Mouse (Mus musculus) intestine, postnatal 0 days (tissue): ENCODE data around the gene Nrm. TPM values are rescaled to one million over a fixed set of nuclear protein-coding genes. Genes with fewer than 3 reads are reported as not detected.

Experiments used
- ATAC-seq: fragments of 200-750 bp; cut with Nextera tagmentation; 2 replicates; pipeline ENCODE4 v1.8.0; 2017; ENCODE audit warnings: mild to moderate bottlenecking, moderate TSS enrichment, moderate library complexity
- H3K27ac ChIP-seq: fragments of 300-500 bp; sonication (generic); 2 replicates; pipeline ENCODE4 v1.5.1; 2014; ENCODE audit warnings: mild to moderate bottlenecking, low read depth, low read length, moderate library complexity
- H3K27me3 ChIP-seq: fragments of 300-500 bp; sonication (generic); replicated peaks from 2 replicates; pipeline ENCODE4 v1.6.1; 2014; ENCODE audit warnings: low read length, mixed read lengths; ENCODE audit not compliant: control insufficient read depth, insufficient read depth
- H3K36me3 ChIP-seq: fragments of 300-500 bp; sonication (generic); 2 replicates; pipeline ENCODE4 v1.6.1; 2014; ENCODE audit warnings: mild to moderate bottlenecking, moderate library complexity; ENCODE audit not compliant: control insufficient read depth, insufficient read depth
- H3K4me1 ChIP-seq: fragments of 300-500 bp; sonication (generic); replicated peaks from 2 replicates; pipeline ENCODE4 v1.6.1; 2014; ENCODE audit warnings: antibody characterized with exemption, low read length, mixed read lengths; ENCODE audit not compliant: control insufficient read depth, insufficient read depth
- H3K4me2 ChIP-seq: fragments of 300-500 bp; sonication (generic); replicated peaks from 2 replicates; pipeline ENCODE4 v1.6.1; 2014; ENCODE audit warnings: low read depth, mild to moderate bottlenecking, moderate library complexity
- H3K4me3 ChIP-seq: fragments of 300-500 bp; sonication (generic); 2 replicates; pipeline ENCODE4 v1.5.1; 2014; ENCODE audit warnings: low read depth, low read length
- H3K9ac ChIP-seq: fragments of 300-500 bp; sonication (generic); 2 replicates; pipeline ENCODE4 v1.6.1; 2014; ENCODE audit warnings: mild to moderate bottlenecking, low read depth, low read length
- H3K9me3 ChIP-seq: fragments of 300-500 bp; sonication (generic); 2 replicates; pipeline ENCODE4 v1.6.1; 2016; ENCODE audit warnings: mixed run types; ENCODE audit not compliant: control insufficient read depth
- CTCF ChIP-seq: sonication (generic); IDR thresholded peaks from 2 replicates; pipeline ENCODE4 v1.5.1; 2016; ENCODE audit warnings: low read depth, mild to moderate bottlenecking, control low read depth, antibody characterized with exemption, moderate library complexity
- whole genome bisulfite sequencing: fragments of 180-500 bp; shearing (Covaris S2); extraction: QIAGEN DNeasy Blood & Tissue Kit; methylation state at CpG from one replicate; pipeline ENCODE4 v1.1.7; 2014; 5-methylcytosine and 5-hydroxymethylcytosine counted together
- polyA plus RNA-seq: library from polyadenylated mRNA; unstranded; fragments of >200 nt; fragmentation: Nextera tagmentation; extraction: Ambion mirVana; gene quantifications from 2 replicates; pipeline ENCODE4 v1.2.1, GENCODE M21; 2015

Nrm gene
- polyA plus RNA-seq, 1 experiment from 2014 or later: 19.8 TPM

- Histone ChIP-seq H3K36me3 (no peaks in the 10 kb centered on the region), H3K4me2 (peak overlapping the region; percentile 18; the same call in 1 of the 2 replicates), H3K27ac (no peak overlapping the region; the same call in 1 of the 2 replicates), H3K9me3 (no peaks in the 10 kb centered on the region), H3K4me1 (peaks cover 9% of the 10 kb centered on the region), H3K9ac (no peak overlapping the region), H3K4me3 (no peak overlapping the region), H3K27me3 (no peaks in the 10 kb centered on the region)
- 30% methylated on average over 7 of the region's 7 CpGs for WGBS
- TF ChIP-seq CTCF: no peak
- ATAC-seq: 0 out of 2 replicates have a peak, but pooled peaks have one; percentile 23
These were observed 45.3 kb upstream of the Nrm start for GRCm38 (mm10) chr17:35815836-35816235.

GRCm38 (mm10) chr17:35816686-35817085 lies 44.4 kb upstream of the Nrm start:
- H3K4me3 ChIP-seq: no peak overlapping the region
- H3K9me3 ChIP-seq: no peaks in the 10 kb centered on the region
- no peak for TF ChIP-seq CTCF
- H3K27ac ChIP-seq: no peak overlapping the region; the same call in 1 of the 2 replicates
- WGBS: 59% methylated on average over 10 of the region's 14 CpGs
- H3K4me2 ChIP-seq: no peak overlapping the region
- no peaks in the 10 kb centered on the region for H3K27me3 ChIP-seq
- H3K4me1 ChIP-seq: peaks cover 9% of the 10 kb centered on the region
- no peak overlapping the region for H3K9ac ChIP-seq
- no peaks in the 10 kb centered on the region for H3K36me3 ChIP-seq
- no peak for ATAC-seq

- Histone ChIP-seq H3K36me3 (no peaks in the 10 kb centered on the region), H3K4me1 (peaks cover 9% of the 10 kb centered on the region), H3K9me3 (no peaks in the 10 kb centered on the region), H3K27me3 (no peaks in the 10 kb centered on the region), H3K4me2 (no peak overlapping the region), H3K27ac (no peak overlapping the region), H3K9ac (no peak overlapping the region), H3K4me3 (no peak overlapping the region)
- WGBS: 77% methylated on average over 10 of the region's 10 CpGs
- no peak for TF ChIP-seq CTCF
- no peak for ATAC-seq
These were observed 43.9 kb upstream of the Nrm start for GRCm38 (mm10) chr17:35817226-35817625.

GRCm38 (mm10) chr17:35820111-35820510 lies 41.0 kb upstream of the Nrm start:
- Histone ChIP-seq H3K36me3 (no peaks in the 10 kb centered on the region), H3K27me3 (no peaks in the 10 kb centered on the region), H3K4me3 (no peak overlapping the region), H3K9ac (no peak overlapping the region), H3K4me2 (no peak overlapping the region), H3K9me3 (no peaks in the 10 kb centered on the region), H3K27ac (no peak overlapping the region), H3K4me1 (peaks cover 3% of the 10 kb centered on the region; the same call in 1 of the 2 replicates)
- ATAC-seq: no peak
- 79% methylated on average over 5 of the region's 5 CpGs for WGBS
- no peak for TF ChIP-seq CTCF

- H3K36me3 ChIP-seq: peaks cover 14% of the 10 kb centered on the region; the same call in 1 of the 2 replicates
- no peaks in the 10 kb centered on the region for H3K9me3 ChIP-seq
- peak within 1 kb of the TSS; percentile 69 for H3K4me3 ChIP-seq
- peak within 1 kb of the TSS; percentile 91 for H3K27ac ChIP-seq
- under 1% methylated on average over 62 of the region's 62 CpGs for WGBS
- ATAC-seq: peak; percentile 59
- no peak for TF ChIP-seq CTCF
- peak within 1 kb of the TSS; percentile 77 for H3K9ac ChIP-seq
- no peaks in the 10 kb centered on the region for H3K27me3 ChIP-seq
- H3K4me2 ChIP-seq: peak within 1 kb of the TSS; percentile 93
- H3K4me1 ChIP-seq: no peaks in the 10 kb centered on the region
These were observed 39.4 kb upstream of the Nrm start, which contains the start of gene Ier3 for GRCm38 (mm10) chr17:35821439-35822430. TSS of gene Ier3 (plus strand) at chr17:35821684.

GRCm38 (mm10) chr17:35822564-35822963 lies 38.6 kb upstream of the Nrm start:
- no peaks in the 10 kb centered on the region for H3K4me1 ChIP-seq
- peak overlapping the region; percentile 77 for H3K9ac ChIP-seq
- no peaks in the 10 kb centered on the region for H3K9me3 ChIP-seq
- peak overlapping the region; percentile 91 for H3K27ac ChIP-seq
- H3K4me3 ChIP-seq: peak overlapping the region; percentile 69
- 5% methylated on average over 11 of the region's 11 CpGs for WGBS
- TF ChIP-seq CTCF: no peak
- ATAC-seq: 0 out of 2 replicates have a peak, but pooled peaks have one; percentile 0
- H3K4me2 ChIP-seq: peak overlapping the region; percentile 93
- peaks cover 22% of the 10 kb centered on the region for H3K36me3 ChIP-seq
- H3K27me3 ChIP-seq: no peaks in the 10 kb centered on the region
